Mouse (Mus musculus): ENCODE measurements at regions not wholly inside any gene's neighbourhood (a gene's known extent, or its start where the extent isn't known, plus 50 kb on each side); places are given as distances from the start of the nearest gene placed in this dataset.

- no peak for DNase-seq (ENCODE audit: low spot score in 2 of 2)
- intact Hi-C loops (cut with DNase I): no loop called here
These were observed 53.2 kb downstream of the Gpr6 start for GRCm38 (mm10) chr10:41018888-41019287.

GRCm38 (mm10) chr10:41016547-41016946 is 55.5 kb downstream of the Gpr6 start:
- intact Hi-C loops (cut with DNase I): no loop called here
- no peak for DNase-seq (ENCODE audit: low spot score in 2 of 2)

GRCm38 (mm10) chr10:41015654-41016053 is 56.4 kb downstream of the Gpr6 start:
- peak; percentile 49 to 67 for DNase-seq (ENCODE audit: low spot score in 2 of 2)
- intact Hi-C loops (cut with DNase I): no loop called here

GRCm38 (mm10) chr10:41010585-41010984 is 61.5 kb downstream of the Gpr6 start:
- no peak for DNase-seq (ENCODE audit: low spot score in 2 of 2)
- intact Hi-C loops (cut with DNase I): no loop called here

GRCm38 (mm10) chr10:41007866-41008265 is 64.2 kb downstream of the Gpr6 start:
- DNase-seq (ENCODE audit: low spot score in 2 of 2): no peak
- intact Hi-C loops (cut with DNase I): loop anchor here (10.0 kb wide), 2 partner anchors 397 to 497 kb away; no protein-coding TSS in a partner anchor

- DNase-seq (ENCODE audit: low spot score in 2 of 2): no peak
- intact Hi-C loops (cut with DNase I): loop anchor here (10.0 kb wide), 2 partner anchors 398 to 498 kb away; no protein-coding TSS in a partner anchor
These were observed 65.5 kb downstream of the Gpr6 start for GRCm38 (mm10) chr10:41006634-41007033.

GRCm38 (mm10) chr10:41005776-41006175 is 66.3 kb downstream of the Gpr6 start:
- no peak for DNase-seq (ENCODE audit: low spot score in 2 of 2)
- intact Hi-C loops (cut with DNase I): loop anchor here (10.0 kb wide), 2 partner anchors 399 to 499 kb away; no protein-coding TSS in a partner anchor

GRCm38 (mm10) chr10:41004753-41005152 is 67.3 kb downstream of the Gpr6 start:
- DNase-seq (ENCODE audit: low spot score in 2 of 2): no peak
- intact Hi-C loops (cut with DNase I): loop anchor here (1.0 to 10.0 kb wide), 3 partner anchors 285 to 500 kb away; no protein-coding TSS in a partner anchor

- DNase-seq (ENCODE audit: low spot score in 2 of 2): peak; percentile 59 to 60
- intact Hi-C loops (cut with DNase I): loop anchor here (1.0 to 10.0 kb wide), 3 partner anchors 285 to 501 kb away; no protein-coding TSS in a partner anchor
These were observed 67.9 kb downstream of the Gpr6 start for GRCm38 (mm10) chr10:41004044-41004689.

GRCm38 (mm10) chr10:41003197-41003596 is 68.9 kb downstream of the Gpr6 start:
- no peak for DNase-seq (ENCODE audit: low spot score in 2 of 2)
- intact Hi-C loops (cut with DNase I): loop anchor here (10.0 kb wide), 2 partner anchors 402 to 502 kb away; no protein-coding TSS in a partner anchor

GRCm38 (mm10) chr10:41000965-41001364 is 71.1 kb downstream of the Gpr6 start:
- DNase-seq (ENCODE audit: low spot score in 2 of 2): no peak
- intact Hi-C loops (cut with DNase I): loop anchor here (10.0 kb wide), 2 partner anchors 404 to 504 kb away; no protein-coding TSS in a partner anchor

- DNase-seq (ENCODE audit: low spot score in 2 of 2): no peak
- intact Hi-C loops (cut with DNase I): no loop called here
These were observed 72.6 kb downstream of the Gpr6 start for GRCm38 (mm10) chr10:40999486-40999885.

- no peak for DNase-seq (ENCODE audit: low spot score in 2 of 2)
- intact Hi-C loops (cut with DNase I): no loop called here
These were observed 73.3 kb downstream of the Gpr6 start for GRCm38 (mm10) chr10:40998799-40999198.

- intact Hi-C loops (cut with DNase I): no loop called here
- DNase-seq (ENCODE audit: low spot score in 2 of 2): peak in 1 of 2 experiments; percentile 15
These were observed 73.8 kb downstream of the Gpr6 start for GRCm38 (mm10) chr10:40998330-40998729.

- no peak for DNase-seq (ENCODE audit: low spot score in 2 of 2)
- intact Hi-C loops (cut with DNase I): no loop called here
These were observed 74.5 kb downstream of the Gpr6 start for GRCm38 (mm10) chr10:40997606-40998005.
